Mouse (Mus musculus) myocyte (in vitro differentiated cells): ENCODE measurements around the gene Gm44596. TPM values are rescaled to one million over a fixed set of nuclear protein-coding genes. Genes with fewer than 3 reads are reported as not detected.
A peak's percentile ranks its signal among the peaks of the same experiment; 100 is the strongest.

Experiments used
- H3K27me3 ChIP-seq: one replicate; pipeline ENCODE4 v1.6.1; 2011; ENCODE audit not compliant: control insufficient read depth, insufficient read depth, insufficient read length
- H3K36me3 ChIP-seq: one replicate; pipeline ENCODE4 v1.6.1; 2011; ENCODE audit not compliant: control insufficient read depth, insufficient read depth
- H3K4me2 ChIP-seq: one replicate; pipeline ENCODE4 v1.6.1; 2011; ENCODE audit warnings: low read depth, control low read depth
- H3K4me3 ChIP-seq: one replicate; pipeline ENCODE4 v1.5.1; 2011; ENCODE audit warnings: mild to moderate bottlenecking, control low read depth, moderate library complexity
- H3K79me2 ChIP-seq: one replicate; pipeline ENCODE4 v1.6.1; 2011; ENCODE audit not compliant: control insufficient read depth, insufficient read depth
- H3ac ChIP-seq: one replicate; pipeline ENCODE4 v1.6.1; 2011; ENCODE audit not compliant: control insufficient read depth, insufficient read length
- CEBPB ChIP-seq: IDR thresholded peaks from 2 replicates; pipeline ENCODE4 v1.6.1; 2011; ENCODE audit warnings: mild to moderate bottlenecking, moderate library complexity; ENCODE audit not compliant: poor library complexity, insufficient read depth, severe bottlenecking
- E2F4 ChIP-seq: IDR thresholded peaks from one replicate; pipeline ENCODE4 v1.6.1; 2011; ENCODE audit warnings: mild to moderate bottlenecking, control low read depth, moderate library complexity; ENCODE audit not compliant: insufficient read depth
- MAX ChIP-seq: IDR thresholded peaks from one replicate; pipeline ENCODE4 v1.6.1; 2011; ENCODE audit warnings: low read depth, mild to moderate bottlenecking, control low read depth
- MYOD1 ChIP-seq, 3 experiments: IDR thresholded peaks; one replicate each; pipeline ENCODE4 v1.6.1; 2011; ENCODE audit warnings: control low read depth in 2 of 3, low read depth in 2 of 3, mild to moderate bottlenecking in 2 of 3, moderate library complexity in 1 of 3; ENCODE audit not compliant: insufficient read length in 2 of 3, control insufficient read depth in 1 of 3
- MYOG ChIP-seq, 3 experiments: IDR thresholded peaks; one replicate each; pipeline ENCODE4 v1.6.1; 2011; ENCODE audit warnings: control low read depth in 2 of 3, low read depth in 2 of 3, mild to moderate bottlenecking in 2 of 3; ENCODE audit not compliant: insufficient read length in 2 of 3, control insufficient read depth in 1 of 3, insufficient read depth in 1 of 3
- POLR2A ChIP-seq: IDR thresholded peaks from one replicate; pipeline ENCODE4 v1.6.1; 2011; ENCODE audit warnings: low read depth, mild to moderate bottlenecking, control low read depth, moderate library complexity; ENCODE audit not compliant: insufficient read length
- POLR2AphosphoS2 ChIP-seq: IDR thresholded peaks from one replicate; pipeline ENCODE4 v1.6.1; 2011; ENCODE audit warnings: low read depth, control low read depth; ENCODE audit not compliant: insufficient read length
- REST ChIP-seq: IDR thresholded peaks from one replicate; pipeline ENCODE4 v1.6.1; 2011; ENCODE audit warnings: mild to moderate bottlenecking, control low read depth, moderate library complexity; ENCODE audit not compliant: insufficient read depth, insufficient read length
- SRF ChIP-seq: IDR thresholded peaks from one replicate; pipeline ENCODE4 v1.6.1; 2011; ENCODE audit warnings: low read depth; ENCODE audit not compliant: control insufficient read depth, insufficient read length
- TCF12 ChIP-seq: IDR thresholded peaks from one replicate; pipeline ENCODE4 v1.6.1; 2011; ENCODE audit warnings: mild to moderate bottlenecking, control low read depth; ENCODE audit not compliant: poor library complexity, insufficient read depth, severe bottlenecking
- TCF3 ChIP-seq: IDR thresholded peaks from one replicate; pipeline ENCODE4 v1.6.1; 2011; ENCODE audit warnings: low read depth, control low read depth; ENCODE audit not compliant: insufficient read length
- USF1 ChIP-seq: IDR thresholded peaks from one replicate; pipeline ENCODE4 v1.6.1; 2011; ENCODE audit warnings: low read depth, mild to moderate bottlenecking, control low read depth, moderate library complexity
- polyA plus RNA-seq: library from polyadenylated mRNA; unstranded; fragments of >200 nt; fragmentation: generic; extraction: Trizol; gene quantifications from one replicate; pipeline ENCODE4 v1.2.1, GENCODE M21; 2012; ENCODE audit warnings: missing spikeins

The Gm44596 gene
- polyA plus RNA-seq, 1 experiment: not detected

DNA sequence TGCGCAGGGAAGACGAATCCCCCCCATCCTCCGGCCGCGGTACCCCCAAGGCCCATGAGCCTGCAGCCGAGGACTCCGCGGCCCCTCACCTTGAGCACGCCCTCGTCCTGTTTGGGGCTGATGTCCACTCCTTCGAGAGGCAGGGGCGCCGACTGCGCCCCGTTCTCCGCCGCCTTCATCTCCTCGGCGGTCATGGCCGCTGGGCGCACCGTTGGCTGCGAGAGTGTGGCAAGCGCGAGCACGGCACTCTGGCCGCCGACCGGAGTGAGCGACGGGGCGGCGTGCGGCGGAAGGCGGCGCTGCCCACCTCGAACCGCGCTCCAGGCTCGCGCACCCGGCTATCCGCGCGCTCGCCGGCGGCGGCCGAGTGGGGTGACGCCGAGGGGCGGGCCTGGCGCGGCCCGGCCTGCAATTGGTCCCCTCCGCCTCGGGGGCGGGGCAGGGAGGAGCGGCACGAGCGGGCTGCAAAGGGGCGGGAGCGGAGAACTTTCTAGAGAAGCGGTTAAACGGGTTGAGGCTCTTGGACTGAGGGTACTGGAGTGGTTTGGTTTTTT is 63.1 kb downstream of the Gm44596 start, which contains the start of gene Fkbp4:
Gene Fkbp4, minus strand, starts transcription at position 361 of the 554 bp plus-strand sequence.
- no peaks in the 10 kb centered on the region for H3K27me3 ChIP-seq
- peak; percentile 28 for TF ChIP-seq REST
- TF ChIP-seq POLR2AphosphoS2: peak; percentile 99
- TF ChIP-seq TCF3: peak; percentile 42
- peak; percentile 26 for TF ChIP-seq E2F4
- TF ChIP-seq POLR2A: peak; percentile 99
- no peak for TF ChIP-seq MYOG (IDR thresholded peaks at IDR 0.05; ENCODE audit: control insufficient read depth in 1 of 3, insufficient read depth in 1 of 3, insufficient read length in 2 of 3, low read depth in 2 of 3)
- H3ac ChIP-seq: peak within 1 kb of the TSS; percentile 84
- peak within 1 kb of the TSS; percentile 96 for H3K4me2 ChIP-seq
- H3K79me2 ChIP-seq: peaks cover 23% of the 10 kb centered on the region
- peak within 1 kb of the TSS; percentile 88 for H3K4me3 ChIP-seq
- peaks cover 20% of the 10 kb centered on the region for H3K36me3 ChIP-seq

- Histone ChIP-seq H3K79me2 (peaks cover 23% of the 10 kb centered on the region), H3K36me3 (peaks cover 19% of the 10 kb centered on the region), H3K4me3 (peak overlapping the region; percentile 88), H3K27me3 (no peaks in the 10 kb centered on the region), H3K4me2 (peak overlapping the region; percentile 96), H3ac (peak overlapping the region; percentile 84)
- no peak for TF ChIP-seq MYOG (IDR thresholded peaks at IDR 0.05; ENCODE audit: control insufficient read depth in 1 of 3, insufficient read depth in 1 of 3, insufficient read length in 2 of 3, low read depth in 2 of 3)
Observed at GRCm38 (mm10) chr6:128438871-128439341, 63.6 kb downstream of the Gm44596 start.

DNA sequence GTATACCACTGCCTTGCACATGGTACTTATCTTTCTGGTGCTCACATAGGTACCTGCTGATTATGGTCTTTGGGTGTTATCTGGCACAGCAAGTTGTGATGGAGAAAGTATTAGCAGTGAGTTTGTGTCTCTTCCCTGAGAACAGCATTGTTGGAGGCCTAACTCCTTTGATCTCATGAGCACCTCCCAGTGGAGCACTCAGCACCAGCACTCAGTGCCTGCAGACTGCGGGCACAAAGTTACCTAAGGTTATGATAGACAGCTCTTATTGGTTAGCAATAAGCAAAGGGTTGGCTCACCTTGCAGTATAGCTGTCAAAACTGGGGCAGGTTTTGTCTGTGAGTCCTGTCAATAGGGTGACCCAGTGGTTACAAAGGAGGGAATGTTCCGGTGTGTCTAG is 64.9 kb downstream of the Gm44596 start:
- H3K36me3 ChIP-seq: peaks cover 7% of the 10 kb centered on the region
- H3K27me3 ChIP-seq: no peaks in the 10 kb centered on the region
- H3K4me2 ChIP-seq: no peak overlapping the region
- TF ChIP-seq MYOG (IDR thresholded peaks at IDR 0.05; ENCODE audit: control insufficient read depth in 1 of 3, insufficient read depth in 1 of 3, insufficient read length in 2 of 3, low read depth in 2 of 3): no peak
- no peak for TF ChIP-seq POLR2A
- no peak for TF ChIP-seq MAX
- TF ChIP-seq USF1: no peak
- TF ChIP-seq POLR2AphosphoS2: no peak
- TF ChIP-seq REST: no peak
- TF ChIP-seq TCF12: no peak
- no peak for TF ChIP-seq E2F4
- TF ChIP-seq CEBPB: no peak
- TF ChIP-seq TCF3: no peak
- TF ChIP-seq SRF: no peak
- no peak for TF ChIP-seq MYOD1 (IDR thresholded peaks at IDR 0.05; ENCODE audit: control insufficient read depth in 1 of 3, insufficient read length in 2 of 3, low read depth in 2 of 3)
- H3K4me3 ChIP-seq: no peak overlapping the region
- peaks cover 23% of the 10 kb centered on the region for H3K79me2 ChIP-seq
- H3ac ChIP-seq: no peak overlapping the region

GRCm38 (mm10) chr6:128445761-128446535 is 70.6 kb downstream of the Gm44596 start:
- H3K4me2 ChIP-seq: peak overlapping the region; percentile 6
- no peaks in the 10 kb centered on the region for H3K79me2 ChIP-seq
- H3K36me3 ChIP-seq: no peaks in the 10 kb centered on the region
- TF ChIP-seq MYOD1 (IDR thresholded peaks at IDR 0.05; ENCODE audit: control insufficient read depth in 1 of 3, insufficient read length in 2 of 3, low read depth in 2 of 3) (no peak), MYOG (IDR thresholded peaks at IDR 0.05; ENCODE audit: control insufficient read depth in 1 of 3, insufficient read depth in 1 of 3, insufficient read length in 2 of 3, low read depth in 2 of 3) (no peak), USF1 (peak; percentile 77)
- H3ac ChIP-seq: no peak overlapping the region
- H3K4me3 ChIP-seq: no peak overlapping the region
- H3K27me3 ChIP-seq: no peaks in the 10 kb centered on the region

DNA sequence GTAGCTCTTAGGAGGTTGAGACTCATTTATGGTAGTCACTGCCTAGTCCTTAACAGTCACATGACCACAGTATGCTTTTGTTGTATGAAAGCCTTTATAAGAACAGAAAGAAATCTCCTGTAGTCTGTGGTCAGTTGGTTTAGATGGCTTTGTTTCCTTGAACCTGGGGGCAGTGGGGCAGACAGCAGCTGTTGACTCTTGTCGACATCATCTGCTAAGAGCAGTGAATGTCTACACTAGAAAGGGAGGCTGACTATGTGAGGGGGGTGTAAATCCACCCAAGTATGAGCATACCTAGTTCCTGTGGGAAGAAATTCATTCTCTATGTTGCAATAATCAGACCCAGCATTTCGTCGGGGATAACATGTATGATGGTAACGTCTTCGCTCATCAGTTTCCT is 71.8 kb downstream of the Gm44596 start:
- H3K4me3 ChIP-seq: no peak overlapping the region
- H3K36me3 ChIP-seq: no peaks in the 10 kb centered on the region
- no peaks in the 10 kb centered on the region for H3K27me3 ChIP-seq
- no peak for TF ChIP-seq POLR2A
- TF ChIP-seq USF1: peak; percentile 51
- TF ChIP-seq TCF12: no peak
- peak in 2 of 3 experiments; percentile 81 to 84 for TF ChIP-seq MYOD1 (IDR thresholded peaks at IDR 0.05; ENCODE audit: control insufficient read depth in 1 of 3, insufficient read length in 2 of 3, low read depth in 2 of 3)
- peak in 1 of 3 experiments; percentile 30 for TF ChIP-seq MYOG (IDR thresholded peaks at IDR 0.05; ENCODE audit: control insufficient read depth in 1 of 3, insufficient read depth in 1 of 3, insufficient read length in 2 of 3, low read depth in 2 of 3)
- H3K4me2 ChIP-seq: no peak overlapping the region
- H3ac ChIP-seq: no peak overlapping the region
- H3K79me2 ChIP-seq: no peaks in the 10 kb centered on the region
